Mouse (Mus musculus) frontal cortex, postnatal 36 days (tissue): ENCODE data around the gene Il17ra.

Experiments used
- DNase-seq, 2 experiments: peaks; one replicate each; pipeline ENCODE4 v3.0.0; 2022; ENCODE audit warnings: low spot score in 2 of 2

Gene Il17ra

DNA sequence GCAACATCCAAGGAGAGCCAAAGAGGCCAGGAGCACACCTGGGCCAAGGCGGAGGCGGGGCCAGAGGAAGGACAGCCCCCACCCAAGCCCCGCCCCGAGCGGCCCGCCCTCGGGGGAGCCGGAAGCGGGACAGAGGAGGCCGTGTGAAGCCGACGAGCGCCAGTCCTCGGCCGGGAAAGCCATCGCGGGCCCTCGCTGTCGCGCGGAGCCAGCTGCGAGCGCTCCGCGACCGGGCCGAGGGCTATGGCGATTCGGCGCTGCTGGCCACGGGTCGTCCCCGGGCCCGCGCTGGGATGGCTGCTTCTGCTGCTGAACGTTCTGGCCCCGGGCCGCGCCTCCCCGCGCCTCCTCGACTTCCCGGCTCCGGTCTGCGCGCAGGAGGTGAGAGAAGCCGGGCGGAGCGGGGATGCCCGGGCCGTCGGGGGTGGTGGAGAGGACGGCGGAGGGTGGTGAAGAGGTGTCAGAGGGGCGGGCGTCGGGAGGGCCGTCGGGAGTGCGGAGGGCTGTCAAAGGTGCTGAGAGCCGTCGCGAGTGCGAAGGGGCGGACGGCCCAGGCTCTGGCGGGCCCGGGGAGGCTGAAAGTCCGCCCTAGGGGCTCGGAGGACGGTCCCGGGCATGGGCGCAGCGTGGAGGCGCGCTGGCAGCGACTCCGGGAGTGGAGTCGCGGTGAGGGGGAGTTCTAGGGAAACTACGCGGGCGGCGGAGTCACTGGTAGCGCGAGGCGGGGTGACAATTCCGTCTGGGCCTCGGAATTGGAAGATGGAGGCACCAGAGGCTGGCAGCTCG lies at the start of gene Il17ra:
TSS of gene Il17ra (plus strand) at position 162 of the 786 bp plus-strand sequence.
- peak in 1 of 2 experiments; percentile 57 for DNase-seq

DNA sequence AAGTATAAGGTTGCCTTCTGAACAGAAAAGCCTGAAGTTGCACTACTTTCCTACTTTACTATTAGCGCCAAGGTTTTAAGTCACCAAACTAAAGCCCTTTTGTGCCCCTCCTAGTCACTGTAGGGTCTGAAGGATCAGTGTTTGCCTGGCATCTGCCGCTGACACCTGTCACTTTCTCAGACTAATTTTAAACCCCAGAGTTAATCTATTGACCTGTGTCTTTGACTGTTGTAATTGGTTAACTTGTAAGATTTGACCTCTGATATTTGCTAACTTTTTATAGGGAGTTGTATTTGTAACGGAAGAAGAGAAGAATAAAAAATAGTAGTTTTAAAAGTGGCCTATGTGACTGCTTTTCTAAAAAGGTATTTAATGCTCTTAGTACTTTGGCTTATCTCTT lies 24.9 kb upstream of the Il17ra start:
- no peak for DNase-seq

DNA sequence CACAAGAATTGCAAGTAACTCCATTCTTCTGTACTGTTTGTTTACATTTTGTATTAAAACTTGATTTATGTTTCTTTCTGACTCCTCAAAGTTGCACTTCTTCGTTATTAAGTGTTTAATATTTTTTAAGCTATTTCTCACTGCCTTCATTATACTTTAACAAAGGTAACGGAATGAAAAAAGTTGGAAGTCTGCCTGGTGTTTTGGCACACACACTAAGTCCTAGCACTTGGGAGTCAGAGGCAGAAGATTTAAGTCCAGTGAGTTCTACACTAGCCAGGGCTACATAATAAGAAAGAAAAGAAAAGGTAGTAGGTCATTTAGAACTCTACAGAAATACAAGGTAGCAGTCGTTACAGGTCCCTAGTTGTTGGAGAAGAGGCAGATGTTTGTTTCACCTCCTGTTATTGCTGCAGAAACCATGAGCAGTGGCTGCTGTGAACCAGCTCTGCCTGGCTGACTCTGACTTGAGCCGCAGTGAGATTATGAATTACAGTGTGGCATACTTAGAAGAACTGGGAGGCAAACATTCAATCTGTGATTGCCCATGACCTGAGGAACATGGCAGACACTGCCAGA lies 20.8 kb upstream of the Il17ra start:
- no peak for DNase-seq

DNA sequence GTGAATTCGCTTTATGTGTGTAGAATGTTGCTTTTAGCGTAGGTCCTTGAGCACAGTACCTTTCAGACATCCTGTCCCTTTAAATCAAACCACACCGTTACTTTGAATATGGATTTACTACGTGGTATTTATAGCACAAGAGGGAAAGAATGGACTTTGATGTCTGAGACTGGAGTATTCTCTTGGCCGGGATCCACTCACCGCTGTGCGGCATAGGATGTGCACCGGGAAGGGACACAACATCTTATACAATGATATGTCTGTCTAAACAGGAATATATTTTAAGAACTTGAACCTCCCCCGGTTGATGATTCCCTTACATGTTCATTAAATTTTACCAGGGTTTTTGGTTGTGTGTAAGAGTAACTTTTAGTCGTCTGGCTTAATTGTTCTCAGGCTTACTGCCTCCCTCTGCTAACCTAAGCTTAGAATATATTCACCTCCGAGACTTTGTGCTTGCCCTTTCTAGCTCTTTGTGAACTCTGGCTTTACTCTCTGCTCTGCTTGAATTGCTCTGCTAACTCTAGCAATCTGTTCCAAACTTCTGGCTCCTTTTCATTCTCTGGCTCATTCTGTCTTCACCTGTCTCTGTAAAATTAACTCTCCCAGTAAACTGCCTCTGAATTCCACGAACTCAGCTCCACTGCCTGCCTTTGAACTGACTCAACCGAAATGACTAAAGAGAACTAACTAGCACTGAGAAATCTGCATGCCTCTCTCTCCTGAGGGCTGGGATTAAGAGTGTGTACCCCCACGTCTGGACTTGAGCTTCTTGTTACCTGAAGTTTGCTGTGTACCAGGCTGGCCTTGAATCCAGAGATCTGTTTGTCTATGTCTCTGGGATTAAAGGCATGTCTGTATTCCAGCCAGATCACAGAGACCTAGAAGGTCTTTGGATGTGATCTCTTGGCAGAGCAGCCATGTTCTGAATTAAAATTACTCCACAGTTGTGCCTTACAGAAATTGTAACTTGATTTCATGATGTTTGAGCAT lies 19.4 kb upstream of the Il17ra start:
- DNase-seq, result no peak

DNA sequence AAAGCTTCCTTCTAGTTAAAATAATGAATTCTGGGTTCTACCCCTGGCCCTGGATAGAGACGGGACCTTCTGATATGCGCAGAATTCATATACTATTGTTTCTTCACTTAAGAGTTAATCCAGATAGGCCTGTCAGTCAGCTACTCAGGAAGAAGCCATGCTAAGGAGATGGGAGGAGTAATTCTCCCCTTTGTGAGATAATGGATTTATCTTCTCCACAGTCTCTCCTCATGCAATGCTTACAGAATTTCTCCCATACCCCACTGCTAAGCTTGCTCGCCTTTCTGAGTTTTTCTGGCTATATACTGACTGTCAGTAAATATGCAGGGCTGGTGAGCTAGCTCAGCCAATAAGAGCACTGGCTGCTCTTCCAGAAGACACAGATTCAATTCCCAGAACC lies 12.8 kb upstream of the Il17ra start:
- DNase-seq, result no peak

DNA sequence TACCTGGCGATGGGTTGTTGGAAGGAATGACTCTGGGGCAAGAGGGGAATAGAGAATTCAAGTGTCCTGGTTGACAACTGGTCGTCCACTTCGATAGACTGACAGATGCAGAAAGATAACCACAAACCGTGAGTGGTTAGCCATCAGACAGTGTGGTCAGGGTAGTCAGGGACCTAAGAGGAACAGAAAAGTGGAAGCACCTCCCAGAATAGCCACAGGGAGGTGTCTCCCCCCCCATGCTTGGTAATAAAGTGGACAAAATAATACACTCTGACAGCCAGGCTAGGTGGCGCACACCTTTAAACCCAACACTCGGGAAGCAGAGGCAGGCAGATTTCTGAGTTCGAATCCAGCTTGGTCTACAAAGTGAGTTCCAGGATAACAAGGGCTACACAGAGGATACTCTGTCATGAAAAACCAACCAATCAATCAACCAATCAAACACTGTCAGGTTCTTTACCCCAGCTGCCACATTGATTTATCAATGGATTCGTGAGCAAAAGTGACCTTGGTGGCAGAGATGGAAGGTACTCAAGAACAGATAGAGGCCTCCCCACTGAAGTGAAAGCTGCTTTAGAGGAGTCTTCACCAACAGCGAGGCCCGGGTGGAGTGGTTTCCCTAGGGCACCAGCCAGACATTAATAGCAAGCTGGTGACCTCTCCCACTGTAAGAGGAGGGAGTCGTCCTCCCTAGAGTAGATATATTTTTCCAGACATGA lies 10.5 kb upstream of the Il17ra start:
- DNase-seq, result no peak

DNA sequence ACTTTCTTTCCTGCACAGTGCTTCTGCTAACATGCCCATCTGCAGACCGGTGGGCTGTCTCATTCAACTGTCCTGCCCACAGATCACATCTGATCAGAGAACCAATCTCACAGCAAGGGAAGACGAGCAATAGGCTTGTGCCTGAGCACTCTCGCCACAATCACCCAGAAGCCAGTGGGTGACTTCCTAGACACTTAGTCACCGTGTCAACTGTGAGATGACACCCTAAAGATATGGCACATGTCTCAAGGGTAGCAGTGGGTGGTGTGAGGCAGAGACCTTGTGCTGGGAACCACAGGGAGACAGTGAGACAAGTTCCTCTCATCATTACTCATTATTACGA lies 10.0 kb upstream of the Il17ra start:
- no peak for DNase-seq

DNA sequence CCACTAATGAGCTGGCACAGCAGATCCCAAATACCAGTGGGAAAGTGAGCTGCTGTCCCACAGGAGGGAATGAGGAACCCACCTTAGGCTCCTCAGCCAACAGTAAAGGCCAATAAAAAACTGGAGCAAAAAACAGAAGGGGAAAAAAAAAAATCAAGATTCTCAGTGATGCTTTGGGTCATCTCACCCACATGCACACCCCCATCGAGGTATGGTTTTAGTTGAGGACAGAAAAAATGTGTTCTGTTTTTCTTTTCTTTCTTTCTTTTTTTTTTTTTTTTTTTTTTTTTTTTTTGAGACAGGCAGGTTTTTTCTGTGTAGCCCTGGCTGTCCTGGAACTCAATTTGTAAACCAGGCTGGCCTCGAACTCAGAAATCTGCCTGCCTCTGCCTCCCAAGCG lies 9.5 kb upstream of the Il17ra start:
- no peak for DNase-seq

DNA sequence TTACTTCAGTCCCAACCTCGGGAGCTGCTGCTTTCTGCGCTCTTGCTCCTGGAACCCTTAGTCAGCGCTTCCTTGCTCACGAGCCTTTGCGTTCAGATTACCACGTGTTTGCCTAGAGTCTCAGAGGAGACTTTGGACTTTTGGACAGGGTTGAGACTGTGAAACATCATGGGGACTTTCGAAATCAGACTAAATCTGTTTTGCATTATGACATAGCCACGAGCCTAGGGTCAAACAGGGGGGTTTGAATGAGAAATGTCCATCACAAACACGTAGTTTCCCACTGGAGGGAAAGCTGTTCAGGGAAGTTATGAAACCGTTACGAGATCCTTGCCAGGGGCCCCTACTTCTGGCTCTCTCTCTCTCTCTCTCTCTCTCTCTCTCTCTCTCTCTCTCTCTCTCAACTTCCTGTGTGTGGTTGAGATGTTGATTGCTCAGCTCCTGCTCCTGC lies 8.4 kb upstream of the Il17ra start:
- no peak for DNase-seq

DNA sequence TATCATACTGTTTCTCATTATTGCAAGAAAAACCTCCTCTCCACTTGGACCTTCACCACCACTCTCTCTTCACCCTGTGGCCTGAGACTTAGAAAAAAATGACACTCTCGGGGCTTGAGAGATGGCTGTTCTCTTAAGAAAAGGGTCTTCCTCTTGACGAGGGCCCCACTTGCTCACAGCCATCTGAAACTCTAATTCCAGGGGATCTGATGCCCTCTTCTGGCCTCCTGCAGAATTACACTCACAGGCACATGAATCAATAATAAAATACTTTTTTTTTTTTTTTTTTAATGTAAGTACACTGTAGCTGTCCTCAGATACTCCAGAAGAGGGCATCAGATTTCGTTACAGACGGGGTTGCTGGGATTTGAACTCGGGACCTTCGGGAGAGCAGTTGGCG lies 6.0 kb upstream of the Il17ra start:
- no peak for DNase-seq

DNA sequence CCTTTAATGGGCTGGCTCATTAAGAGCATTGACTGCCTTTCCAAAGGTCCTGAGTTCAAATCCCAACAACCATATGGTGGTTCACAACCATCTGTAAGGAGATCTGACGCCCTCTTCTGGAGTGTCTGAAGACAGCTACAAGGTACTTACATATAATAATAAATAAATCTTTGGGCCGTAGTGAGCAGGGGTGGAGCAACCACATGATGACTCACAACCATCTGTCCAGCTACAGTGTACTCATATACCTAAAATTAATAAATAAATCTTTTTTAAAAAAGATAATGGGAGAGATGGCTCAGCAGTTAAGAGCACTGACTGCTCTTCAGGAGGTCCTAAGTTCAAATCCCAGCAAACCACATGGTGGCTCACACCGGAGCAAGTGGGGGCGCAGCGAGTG lies 5.3 kb upstream of the Il17ra start:
- no peak for DNase-seq

DNA sequence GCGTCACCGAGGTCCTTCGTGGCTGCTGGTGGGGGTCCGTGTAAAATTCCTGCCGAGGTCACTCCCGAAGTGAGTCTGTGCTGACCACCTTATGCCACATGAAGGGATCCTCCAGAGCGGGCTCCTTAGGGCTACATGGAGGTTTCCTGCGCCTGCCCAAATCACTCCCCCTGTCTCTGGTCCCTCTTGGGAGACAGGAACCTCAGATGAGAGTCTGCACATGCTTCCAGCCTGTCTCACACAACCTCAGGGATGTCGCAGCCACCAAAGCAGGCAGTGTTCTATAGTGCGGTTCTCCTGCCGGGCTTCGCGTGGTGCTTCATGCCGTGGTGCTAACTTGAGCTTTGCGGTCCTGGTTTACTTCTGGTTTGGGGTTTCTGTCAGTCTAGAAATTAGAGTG lies 1.8 kb upstream of the Il17ra start:
- DNase-seq, result no peak

DNA sequence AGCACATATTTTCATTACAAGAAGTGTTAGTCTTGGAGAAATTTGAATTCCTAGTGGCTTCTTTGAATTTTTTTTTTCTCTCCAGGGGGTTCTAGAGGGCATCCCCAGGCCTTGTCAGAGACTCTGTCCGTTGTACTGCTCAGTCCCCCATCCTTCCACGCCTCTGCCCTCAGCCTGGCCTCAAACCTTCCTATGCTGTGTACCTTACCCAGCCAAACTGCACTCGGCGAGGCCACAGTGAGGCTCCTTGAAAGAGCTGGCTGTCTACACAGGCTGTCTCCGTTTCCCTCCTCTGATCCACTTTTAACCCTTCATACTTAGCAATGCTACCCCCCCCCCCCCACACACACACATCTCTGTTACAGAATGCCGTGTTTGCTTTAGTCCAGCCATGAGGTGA lies 796 bp upstream of the Il17ra start:
- no peak for DNase-seq

DNA sequence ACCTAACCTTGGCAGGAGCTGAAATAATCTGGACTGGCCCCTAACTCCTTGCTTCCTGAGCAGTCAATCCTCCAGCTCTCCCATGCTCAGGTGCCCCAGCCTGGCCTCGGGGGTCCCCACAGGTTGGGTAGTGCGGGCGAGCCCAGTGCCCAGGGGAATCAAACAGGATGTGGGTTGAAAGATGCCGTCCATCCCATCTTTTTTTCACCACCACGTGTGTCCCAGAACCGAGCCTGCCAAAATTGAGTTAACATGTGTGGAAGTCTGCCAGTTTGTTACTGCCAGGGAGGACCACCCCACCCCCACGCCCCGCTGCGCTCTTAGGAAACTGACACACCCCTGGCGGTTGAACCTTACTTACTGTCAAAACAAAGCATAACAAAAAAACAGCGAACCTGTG lies 837 bp downstream of the Il17ra start:
- DNase-seq, result no peak

DNA sequence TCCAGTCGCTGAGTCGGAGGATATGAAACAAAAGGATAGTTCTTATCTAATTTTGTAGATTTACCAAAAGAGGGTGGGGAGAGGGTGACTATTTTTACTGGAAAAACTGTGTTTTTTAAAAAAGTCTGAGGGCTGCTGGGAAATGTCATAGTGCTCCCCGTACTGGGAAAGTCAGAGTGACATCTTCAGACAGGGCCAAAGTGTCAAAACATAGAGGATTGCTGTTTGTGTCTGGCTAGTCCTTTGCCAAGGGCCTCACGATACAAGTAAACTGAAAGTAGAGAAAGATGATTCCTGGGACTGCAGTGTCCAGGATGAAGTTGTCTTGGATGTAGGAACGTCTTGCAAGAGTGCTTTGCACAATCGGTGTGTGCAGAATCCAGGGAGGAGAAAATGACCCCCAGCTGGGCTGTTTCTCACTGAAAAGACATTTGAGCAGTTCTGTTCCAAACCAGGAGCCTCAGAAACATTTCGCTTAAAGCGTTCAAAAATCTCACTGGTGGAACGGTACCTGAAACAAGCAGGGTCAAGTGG lies 1.4 kb downstream of the Il17ra start:
- DNase-seq, result no peak

DNA sequence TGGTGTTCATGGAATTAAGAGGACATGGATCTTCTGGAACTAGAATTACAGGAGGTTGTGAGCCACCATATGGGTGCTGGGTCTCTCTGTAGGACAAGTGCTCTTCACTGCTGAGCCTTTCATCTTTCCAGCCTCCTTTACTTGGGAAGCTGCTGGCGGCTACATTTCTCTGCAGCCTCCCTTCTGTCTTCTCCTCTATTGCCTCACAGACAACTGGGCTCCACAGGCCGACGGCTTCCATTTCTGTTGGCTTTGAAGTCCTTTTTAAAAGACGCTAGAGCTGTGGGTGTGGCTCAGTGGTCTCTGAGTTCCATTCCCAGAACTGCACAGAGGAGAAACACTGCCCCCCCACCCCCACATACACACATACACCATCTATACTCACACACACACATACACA lies 2.3 kb downstream of the Il17ra start:
- no peak for DNase-seq

DNA sequence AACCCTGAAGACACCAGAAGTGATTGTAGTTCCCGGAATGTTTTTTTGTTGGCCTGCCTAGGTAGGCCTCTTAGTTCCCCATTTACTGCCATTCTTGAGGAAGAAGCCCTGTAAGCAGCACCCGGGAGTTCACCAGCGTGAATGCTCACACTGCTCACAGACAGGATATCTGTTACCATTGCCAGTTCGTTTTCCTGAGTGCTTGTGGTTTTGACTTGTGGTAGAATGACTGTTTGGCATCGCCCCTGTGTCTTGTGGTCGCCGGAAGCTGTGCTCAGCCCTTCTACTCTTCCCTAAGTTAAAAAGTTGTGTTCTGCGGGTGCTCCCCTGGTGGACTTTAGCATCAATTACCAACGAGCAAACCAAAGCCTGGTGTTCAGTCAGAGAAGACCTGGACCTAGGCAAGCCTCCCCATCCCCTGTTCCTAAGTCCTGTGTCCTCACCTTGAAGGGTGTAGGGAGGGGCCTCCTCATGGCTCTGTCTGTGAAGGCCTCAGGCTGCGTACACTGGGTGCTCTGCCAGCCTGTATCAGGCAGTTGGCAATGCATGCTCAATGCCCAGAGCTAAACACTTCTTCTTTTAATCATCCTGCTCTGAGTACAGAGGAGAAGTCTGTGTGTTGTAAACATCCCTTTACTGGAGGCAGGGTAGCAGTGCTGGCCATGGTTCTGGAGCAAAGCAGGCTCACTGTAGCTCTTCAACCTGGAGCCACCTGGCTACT lies 3.7 kb downstream of the Il17ra start:
- no peak for DNase-seq

DNA sequence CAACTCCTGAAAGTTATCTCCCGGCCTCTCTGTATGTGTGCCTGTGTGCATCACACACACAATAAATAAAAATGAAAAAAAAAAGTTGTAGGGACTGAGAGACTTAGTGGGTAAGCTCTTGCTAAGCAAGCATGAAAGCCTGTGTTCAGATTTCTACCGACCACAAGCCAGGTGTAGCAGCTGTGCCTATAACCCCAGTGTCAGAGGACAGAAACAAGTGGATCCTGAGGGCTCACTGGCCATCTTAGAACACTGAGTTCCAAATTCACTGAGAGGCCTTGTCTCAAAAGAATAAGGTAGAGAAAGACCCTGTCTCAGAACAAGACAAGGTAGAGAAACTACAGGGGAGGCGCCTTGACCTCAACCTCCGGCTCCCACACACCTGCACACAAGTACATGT lies 5.2 kb downstream of the Il17ra start:
- DNase-seq, result no peak

DNA sequence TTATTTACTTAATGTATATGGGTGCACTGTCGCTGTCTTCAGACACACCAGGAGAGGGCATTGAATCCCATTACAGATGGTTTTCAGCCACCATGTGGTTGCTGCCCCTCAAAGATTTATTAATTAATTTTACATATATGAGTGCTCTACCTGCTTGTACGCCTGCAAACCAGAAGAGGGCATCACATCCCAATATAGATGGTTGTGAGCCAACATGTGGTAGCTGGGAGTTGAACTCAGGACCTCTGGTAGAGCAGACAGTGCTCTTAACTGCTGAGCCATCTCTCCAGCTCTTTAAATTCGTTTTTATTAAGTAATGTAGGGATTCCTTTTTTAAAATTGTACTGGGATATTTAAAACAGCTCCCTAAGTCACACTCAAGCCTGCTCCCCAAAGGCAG lies 6.2 kb downstream of the Il17ra start:
- DNase-seq, result no peak

DNA sequence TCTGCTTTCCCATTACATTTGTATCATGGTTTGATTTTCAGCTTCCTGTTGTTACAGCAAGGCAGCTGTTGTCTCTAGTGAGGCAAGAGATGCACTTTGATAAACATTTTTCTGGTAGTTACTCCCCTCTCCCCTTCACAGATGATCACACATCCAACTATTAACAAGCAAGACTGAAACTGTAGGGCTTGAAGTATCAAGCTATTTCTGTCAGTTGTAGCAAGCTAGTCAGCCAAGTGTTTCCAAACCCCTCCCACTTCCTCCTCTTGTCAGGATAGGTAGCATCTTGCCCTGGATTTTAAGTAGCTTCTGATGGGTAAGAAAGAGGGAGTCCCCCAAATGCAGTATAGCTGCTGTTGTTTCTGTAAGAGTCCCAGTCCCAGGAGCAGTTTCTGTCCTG lies 6.7 kb downstream of the Il17ra start:
- DNase-seq, result no peak

DNA sequence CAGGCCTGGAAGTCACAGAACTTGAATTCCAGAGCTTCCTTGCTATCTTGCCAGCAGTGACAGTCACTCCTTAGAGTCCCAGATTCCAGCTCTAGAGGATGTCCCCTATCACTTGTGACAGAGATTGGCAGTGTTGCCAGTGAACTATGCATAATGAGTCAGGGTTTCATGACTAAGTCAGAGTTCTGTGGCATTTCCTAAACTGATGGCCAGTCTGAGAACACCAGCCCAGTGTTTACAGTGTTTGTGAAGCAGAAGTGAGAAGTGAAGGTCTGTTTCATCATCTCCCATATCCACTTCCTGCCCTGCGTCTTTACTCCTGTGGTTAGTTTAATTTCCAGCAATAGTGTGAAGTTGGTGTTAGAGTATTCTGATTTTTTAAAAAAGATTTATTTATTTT lies 7.6 kb downstream of the Il17ra start:
- no peak for DNase-seq
